Mouse (Mus musculus): ENCODE results near the gene 4930519G04Rik. TPM values are rescaled to one million over a fixed set of nuclear protein-coding genes. Genes with fewer than 3 reads are reported as not detected.
A peak's percentile ranks its signal among the peaks of the same experiment; 100 is the strongest.
"Not testable (repeated sequence)": the region's sequence is repeated elsewhere in the genome, so short reads cannot be mapped to it uniquely, and the experiment has no call there.

Gene 4930519G04Rik
- polyA plus RNA-seq (2015; fragmentation: Nextera tagmentation; extraction: Ambion mirVana): not detected in 2 replicates

- 62% methylated on average over 3 of the region's 5 CpGs for WGBS
These were observed at the start of gene 4930519G04Rik for GRCm38 (mm10) chr5:114853364-114853763. 4930519G04Rik (plus strand) TSS chr5:114853664.

GRCm38 (mm10) chr5:114804335-114804734 lies 49.1 kb upstream of the 4930519G04Rik start:
- no peak overlapping the region for H3K9ac ChIP-seq (ENCODE audit: low read length)
- no peaks in the 10 kb centered on the region for H3K9me3 ChIP-seq (ENCODE audit: control insufficient read depth, low read length)
- ATAC-seq (ENCODE audit: low read depth): no peak
- peaks cover 47% of the 10 kb centered on the region for H3K36me3 ChIP-seq (ENCODE audit: control insufficient read depth, insufficient read depth, low read length)
- WGBS: 86% methylated on average over 13 of the region's 13 CpGs
- no peak overlapping the region for H3K27ac ChIP-seq (ENCODE audit: low read length)
- peaks cover 5% of the 10 kb centered on the region; the same call in 1 of the 2 replicates for H3K4me1 ChIP-seq (replicated peaks; ENCODE audit: control insufficient read depth, insufficient read depth, low read length)
- no peak overlapping the region for H3K4me3 ChIP-seq (ENCODE audit: low read length)
- no peaks in the 10 kb centered on the region for H3K27me3 ChIP-seq (ENCODE audit: control insufficient read depth, insufficient read depth, low read depth, low read length)
- no peak overlapping the region for H3K4me2 ChIP-seq (ENCODE audit: low read depth, low read length)

More at GRCm38 (mm10) chr5:114853364-114853763, at the start of gene 4930519G04Rik:
- not testable (repeated sequence) for H3K27ac ChIP-seq (ENCODE audit: low read length); H3K4me1 ChIP-seq (replicated peaks; ENCODE audit: control insufficient read depth, insufficient read depth, low read length); ATAC-seq (ENCODE audit: low read depth); H3K9me3 ChIP-seq (ENCODE audit: control insufficient read depth, low read length); H3K9ac ChIP-seq (ENCODE audit: low read length); H3K4me3 ChIP-seq (ENCODE audit: low read length); H3K4me2 ChIP-seq (ENCODE audit: low read depth, low read length); H3K36me3 ChIP-seq (ENCODE audit: control insufficient read depth, insufficient read depth, low read length); H3K27me3 ChIP-seq (ENCODE audit: control insufficient read depth, insufficient read depth, low read depth, low read length)

DNA sequence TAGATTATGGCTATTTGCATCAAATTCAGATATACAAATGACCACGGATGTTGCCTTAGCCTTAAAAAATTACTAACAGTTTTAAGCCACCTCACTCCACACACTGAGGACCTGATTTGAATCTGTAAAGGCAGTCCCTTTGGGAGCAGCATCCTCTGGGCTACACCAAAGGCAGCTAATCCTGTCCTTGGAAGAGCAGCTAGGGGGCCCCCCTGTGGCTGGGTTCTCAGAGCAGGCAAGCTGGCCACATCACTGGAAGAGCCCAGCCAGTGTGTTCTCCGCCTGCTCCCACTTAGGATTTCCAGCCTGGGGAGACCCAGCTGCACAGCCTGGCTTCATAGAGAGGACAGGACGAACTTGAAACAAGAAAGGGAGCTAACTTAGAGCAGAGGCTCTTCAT lies 48.5 kb upstream of the 4930519G04Rik start:
- H3K4me2 ChIP-seq (ENCODE audit: low read depth, low read length): no peak overlapping the region
- H3K9me3 ChIP-seq (ENCODE audit: control insufficient read depth, low read length): no peaks in the 10 kb centered on the region
- ATAC-seq (ENCODE audit: low read depth): no peak
- no peaks in the 10 kb centered on the region for H3K27me3 ChIP-seq (ENCODE audit: control insufficient read depth, insufficient read depth, low read depth, low read length)
- 48% methylated on average over 3 of the region's 3 CpGs for WGBS
- H3K36me3 ChIP-seq (ENCODE audit: control insufficient read depth, insufficient read depth, low read length): peaks cover 41% of the 10 kb centered on the region
- no peak overlapping the region for H3K4me3 ChIP-seq (ENCODE audit: low read length)
- H3K9ac ChIP-seq (ENCODE audit: low read length): no peak overlapping the region
- H3K27ac ChIP-seq (ENCODE audit: low read length): peak overlapping the region; percentile 9; the same call in 1 of the 2 replicates
- H3K4me1 ChIP-seq (replicated peaks; ENCODE audit: control insufficient read depth, insufficient read depth, low read length): peaks cover 5% of the 10 kb centered on the region; the same call in 1 of the 2 replicates

- WGBS: 65% methylated on average over 15 of the region's 15 CpGs
- Histone ChIP-seq H3K27ac (ENCODE audit: low read length) (peak overlapping the region; percentile 87), H3K4me2 (ENCODE audit: low read depth, low read length) (peak overlapping the region; percentile 30), H3K36me3 (ENCODE audit: control insufficient read depth, insufficient read depth, low read length) (peaks cover 38% of the 10 kb centered on the region), H3K4me3 (ENCODE audit: low read length) (no peak overlapping the region), H3K27me3 (ENCODE audit: control insufficient read depth, insufficient read depth, low read depth, low read length) (no peaks in the 10 kb centered on the region), H3K9ac (ENCODE audit: low read length) (peak overlapping the region; percentile 9; the same call in 1 of the 2 replicates), H3K9me3 (ENCODE audit: control insufficient read depth, low read length) (no peaks in the 10 kb centered on the region), H3K4me1 (replicated peaks; ENCODE audit: control insufficient read depth, insufficient read depth, low read length) (peaks cover 5% of the 10 kb centered on the region; the same call in 1 of the 2 replicates)
- peak; percentile 59 for ATAC-seq (ENCODE audit: low read depth)
These were observed 47.8 kb upstream of the 4930519G04Rik start for GRCm38 (mm10) chr5:114805436-114806350.

GRCm38 (mm10) chr5:114806636-114807035 lies 46.8 kb upstream of the 4930519G04Rik start:
- ATAC-seq (ENCODE audit: low read depth): peak; percentile 21; the same call in 1 of the 2 replicates
- peaks cover 34% of the 10 kb centered on the region for H3K36me3 ChIP-seq (ENCODE audit: control insufficient read depth, insufficient read depth, low read length)
- H3K27me3 ChIP-seq (ENCODE audit: control insufficient read depth, insufficient read depth, low read depth, low read length): no peaks in the 10 kb centered on the region
- peak overlapping the region; percentile 30; the same call in 1 of the 2 replicates for H3K9ac ChIP-seq (ENCODE audit: low read length)
- no peak overlapping the region for H3K4me3 ChIP-seq (ENCODE audit: low read length)
- H3K4me1 ChIP-seq (replicated peaks; ENCODE audit: control insufficient read depth, insufficient read depth, low read length): peaks cover 5% of the 10 kb centered on the region; the same call in 1 of the 2 replicates
- peak overlapping the region; percentile 30; the same call in 1 of the 2 replicates for H3K4me2 ChIP-seq (ENCODE audit: low read depth, low read length)
- H3K9me3 ChIP-seq (ENCODE audit: control insufficient read depth, low read length): no peaks in the 10 kb centered on the region
- peak overlapping the region; percentile 87 for H3K27ac ChIP-seq (ENCODE audit: low read length)
- WGBS: 80% methylated on average over 8 of the region's 8 CpGs

DNA sequence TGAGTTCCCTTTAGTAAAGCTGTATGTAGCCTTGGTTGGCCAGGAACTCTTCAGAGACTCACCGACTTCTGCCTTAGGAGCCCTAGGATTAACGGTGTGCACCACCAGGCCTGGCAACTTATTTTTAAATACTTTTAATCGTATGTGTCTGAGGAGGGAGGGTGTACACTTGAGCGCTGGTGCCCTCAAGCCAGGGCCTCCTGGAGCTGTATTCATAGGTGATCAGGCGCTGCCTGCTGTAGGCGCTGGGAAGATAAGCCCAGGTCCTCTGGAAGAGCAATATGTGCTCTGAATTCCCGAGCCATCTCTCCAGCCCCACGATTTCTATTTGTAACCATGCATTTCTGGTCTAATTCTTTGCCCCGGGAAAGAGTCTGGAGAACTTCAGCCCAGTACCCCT lies 46.4 kb upstream of the 4930519G04Rik start:
- no peak overlapping the region for H3K4me3 ChIP-seq (ENCODE audit: low read length)
- H3K27ac ChIP-seq (ENCODE audit: low read length): peak overlapping the region; percentile 87
- no peak overlapping the region for H3K4me2 ChIP-seq (ENCODE audit: low read depth, low read length)
- no peak overlapping the region for H3K9ac ChIP-seq (ENCODE audit: low read length)
- peaks cover 30% of the 10 kb centered on the region for H3K36me3 ChIP-seq (ENCODE audit: control insufficient read depth, insufficient read depth, low read length)
- peaks cover 5% of the 10 kb centered on the region; the same call in 1 of the 2 replicates for H3K4me1 ChIP-seq (replicated peaks; ENCODE audit: control insufficient read depth, insufficient read depth, low read length)
- no peaks in the 10 kb centered on the region for H3K9me3 ChIP-seq (ENCODE audit: control insufficient read depth, low read length)
- no peaks in the 10 kb centered on the region for H3K27me3 ChIP-seq (ENCODE audit: control insufficient read depth, insufficient read depth, low read depth, low read length)
- 55% methylated on average over 9 of the region's 9 CpGs for WGBS
- ATAC-seq (ENCODE audit: low read depth): no peak

GRCm38 (mm10) chr5:114807468-114807867 lies 46.0 kb upstream of the 4930519G04Rik start:
- no peaks in the 10 kb centered on the region for H3K27me3 ChIP-seq (ENCODE audit: control insufficient read depth, insufficient read depth, low read depth, low read length)
- no peak overlapping the region for H3K9ac ChIP-seq (ENCODE audit: low read length)
- no peak for ATAC-seq (ENCODE audit: low read depth)
- peaks cover 5% of the 10 kb centered on the region; the same call in 1 of the 2 replicates for H3K4me1 ChIP-seq (replicated peaks; ENCODE audit: control insufficient read depth, insufficient read depth, low read length)
- H3K9me3 ChIP-seq (ENCODE audit: control insufficient read depth, low read length): no peaks in the 10 kb centered on the region
- WGBS: 39% methylated on average over 8 of the region's 8 CpGs
- peaks cover 28% of the 10 kb centered on the region for H3K36me3 ChIP-seq (ENCODE audit: control insufficient read depth, insufficient read depth, low read length)
- H3K4me3 ChIP-seq (ENCODE audit: low read length): no peak overlapping the region
- 0 out of 2 replicates have a peak overlapping the region, but pooled peaks have one; percentile 87 for H3K27ac ChIP-seq (ENCODE audit: low read length)
- no peak overlapping the region for H3K4me2 ChIP-seq (ENCODE audit: low read depth, low read length)

- H3K4me1 ChIP-seq (replicated peaks; ENCODE audit: control insufficient read depth, insufficient read depth, low read length): peaks cover 5% of the 10 kb centered on the region; the same call in 1 of the 2 replicates
- H3K9ac ChIP-seq (ENCODE audit: low read length): no peak overlapping the region
- H3K9me3 ChIP-seq (ENCODE audit: control insufficient read depth, low read length): no peaks in the 10 kb centered on the region
- H3K4me3 ChIP-seq (ENCODE audit: low read length): no peak overlapping the region
- no peak for ATAC-seq (ENCODE audit: low read depth)
- H3K4me2 ChIP-seq (ENCODE audit: low read depth, low read length): no peak overlapping the region
- WGBS: 71% methylated on average over 6 of the region's 6 CpGs
- H3K36me3 ChIP-seq (ENCODE audit: control insufficient read depth, insufficient read depth, low read length): peaks cover 23% of the 10 kb centered on the region
- H3K27ac ChIP-seq (ENCODE audit: low read length): no peak overlapping the region
- H3K27me3 ChIP-seq (ENCODE audit: control insufficient read depth, insufficient read depth, low read depth, low read length): no peaks in the 10 kb centered on the region
These were observed 45.6 kb upstream of the 4930519G04Rik start for GRCm38 (mm10) chr5:114807893-114808292.

DNA sequence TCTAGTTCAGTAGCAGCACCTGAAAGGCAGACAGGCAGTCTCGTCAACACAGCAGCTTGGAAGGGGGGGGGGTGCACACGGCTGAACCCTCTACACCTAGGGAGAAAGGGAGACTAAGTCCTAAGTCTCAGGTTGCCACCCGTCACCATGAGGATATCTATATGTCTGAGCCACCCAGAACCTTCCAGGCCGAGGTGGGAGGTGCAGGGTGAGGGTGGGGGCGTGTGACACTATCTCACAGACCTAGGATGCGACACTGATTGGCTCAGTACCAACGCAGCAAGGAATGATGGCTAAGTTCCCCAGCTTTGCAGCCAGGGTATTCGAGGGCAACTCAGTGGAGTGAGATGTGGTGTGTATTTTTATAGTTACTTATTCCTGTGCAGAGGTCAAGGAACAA lies 45.1 kb upstream of the 4930519G04Rik start:
- H3K27me3 ChIP-seq (ENCODE audit: control insufficient read depth, insufficient read depth, low read depth, low read length): no peaks in the 10 kb centered on the region
- H3K27ac ChIP-seq (ENCODE audit: low read length): no peak overlapping the region
- WGBS: 81% methylated on average over 8 of the region's 8 CpGs
- peaks cover 20% of the 10 kb centered on the region for H3K36me3 ChIP-seq (ENCODE audit: control insufficient read depth, insufficient read depth, low read length)
- peaks cover 5% of the 10 kb centered on the region; the same call in 1 of the 2 replicates for H3K4me1 ChIP-seq (replicated peaks; ENCODE audit: control insufficient read depth, insufficient read depth, low read length)
- no peak overlapping the region for H3K4me3 ChIP-seq (ENCODE audit: low read length)
- no peaks in the 10 kb centered on the region for H3K9me3 ChIP-seq (ENCODE audit: control insufficient read depth, low read length)
- no peak for ATAC-seq (ENCODE audit: low read depth)
- H3K9ac ChIP-seq (ENCODE audit: low read length): no peak overlapping the region
- H3K4me2 ChIP-seq (ENCODE audit: low read depth, low read length): no peak overlapping the region
